Mouse (Mus musculus): Measurements from ENCODE around the gene Olfm1. TPM values are rescaled to one million over a fixed set of nuclear protein-coding genes. Genes with fewer than 3 reads are reported as not detected.

Olfm1 gene
- total RNA-seq, 2 experiments from 2014 or later = 3.6 to 4.4 TPM

GRCm38 (mm10) chr2:28225906-28226305 is 33.1 kb downstream of the Olfm1 start:
- ATAC-seq (replicated peaks; ENCODE audit: low FRiP score, low TSS enrichment, poor library complexity, severe bottlenecking) = no peak

GRCm38 (mm10) chr2:28226971-28227370 is 34.2 kb downstream of the Olfm1 start:
- no peak for ATAC-seq (replicated peaks; ENCODE audit: low FRiP score, low TSS enrichment, poor library complexity, severe bottlenecking)

- no peak for ATAC-seq (replicated peaks; ENCODE audit: low FRiP score, low TSS enrichment, poor library complexity, severe bottlenecking)
Observed at GRCm38 (mm10) chr2:28227589-28228191, 34.9 kb downstream of the Olfm1 start.

DNA sequence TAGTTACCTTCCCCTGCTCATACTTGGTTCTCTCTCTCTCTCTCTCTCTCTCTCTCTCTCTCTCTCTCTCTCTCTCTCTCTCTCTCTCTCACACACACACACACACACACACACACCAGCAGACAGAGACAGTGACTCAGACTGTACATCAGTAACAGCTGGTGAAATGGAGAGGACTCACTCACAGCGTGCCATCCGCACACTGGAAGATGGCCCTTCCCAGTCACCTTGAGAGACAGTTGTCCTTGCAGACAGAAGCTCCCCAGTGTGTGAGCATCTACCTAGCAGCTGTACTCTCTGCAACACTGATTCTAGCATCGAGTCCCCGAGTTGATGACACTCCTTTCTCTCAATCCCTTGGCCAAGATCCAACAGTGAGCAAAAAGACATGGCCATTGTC is 35.6 kb downstream of the Olfm1 start:
- ATAC-seq (replicated peaks; ENCODE audit: low FRiP score, low TSS enrichment, poor library complexity, severe bottlenecking) = no peak

- no peak for ATAC-seq (replicated peaks; ENCODE audit: low FRiP score, low TSS enrichment, poor library complexity, severe bottlenecking)
Observed at GRCm38 (mm10) chr2:28235129-28235528, 42.3 kb downstream of the Olfm1 start.

DNA sequence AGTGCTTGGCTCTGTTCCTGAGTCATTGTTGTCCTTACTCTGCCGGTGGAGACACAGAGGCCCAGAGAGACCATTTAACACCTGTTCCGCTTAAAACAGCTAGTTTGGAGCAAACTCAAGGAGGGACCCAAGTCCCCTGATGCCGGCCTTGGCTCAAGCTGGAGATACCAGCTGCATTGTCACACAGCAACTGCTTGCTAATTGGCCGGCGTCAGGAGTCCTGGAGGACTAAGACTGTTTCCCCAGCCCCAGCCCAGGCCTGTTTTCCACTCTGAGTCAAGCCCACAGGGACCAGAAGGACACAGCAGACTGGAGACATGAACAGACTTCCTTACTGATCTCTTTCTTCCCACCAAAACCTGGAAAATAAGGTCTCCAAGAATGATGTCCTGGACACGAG is 43.7 kb downstream of the Olfm1 start:
- ATAC-seq (replicated peaks; ENCODE audit: low FRiP score, low TSS enrichment, poor library complexity, severe bottlenecking) = no peak

GRCm38 (mm10) chr2:28239616-28240015 is 46.8 kb downstream of the Olfm1 start:
- ATAC-seq (replicated peaks; ENCODE audit: low FRiP score, low TSS enrichment, poor library complexity, severe bottlenecking) = no peak

- ATAC-seq (replicated peaks; ENCODE audit: low FRiP score, low TSS enrichment, poor library complexity, severe bottlenecking) = no peak
Observed at GRCm38 (mm10) chr2:28240920-28241319, 48.1 kb downstream of the Olfm1 start.

GRCm38 (mm10) chr2:28241520-28242221 is 48.9 kb downstream of the Olfm1 start:
- ATAC-seq (replicated peaks; ENCODE audit: low FRiP score, low TSS enrichment, poor library complexity, severe bottlenecking) = no peak

DNA sequence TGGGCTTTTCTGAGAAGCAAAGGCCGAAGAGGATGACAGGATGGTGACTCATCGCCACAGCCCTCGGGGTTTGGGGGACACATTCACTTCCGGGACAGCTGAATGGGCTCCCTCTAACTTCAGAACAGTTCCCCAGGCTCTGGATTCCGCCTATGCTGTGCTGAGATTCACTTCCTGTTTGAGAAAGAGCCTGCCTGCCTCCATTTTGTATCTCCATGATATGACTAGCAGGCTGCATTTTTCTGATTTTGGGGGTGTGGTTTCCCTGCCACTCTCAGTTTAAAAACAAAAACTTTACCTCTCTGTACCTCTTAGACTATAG is 49.4 kb downstream of the Olfm1 start:
- no peak for ATAC-seq (replicated peaks; ENCODE audit: low FRiP score, low TSS enrichment, poor library complexity, severe bottlenecking)

- ATAC-seq (replicated peaks; ENCODE audit: low FRiP score, low TSS enrichment, poor library complexity, severe bottlenecking) = no peak
Observed at GRCm38 (mm10) chr2:28244667-28245395, 52.0 kb downstream of the Olfm1 start.

DNA sequence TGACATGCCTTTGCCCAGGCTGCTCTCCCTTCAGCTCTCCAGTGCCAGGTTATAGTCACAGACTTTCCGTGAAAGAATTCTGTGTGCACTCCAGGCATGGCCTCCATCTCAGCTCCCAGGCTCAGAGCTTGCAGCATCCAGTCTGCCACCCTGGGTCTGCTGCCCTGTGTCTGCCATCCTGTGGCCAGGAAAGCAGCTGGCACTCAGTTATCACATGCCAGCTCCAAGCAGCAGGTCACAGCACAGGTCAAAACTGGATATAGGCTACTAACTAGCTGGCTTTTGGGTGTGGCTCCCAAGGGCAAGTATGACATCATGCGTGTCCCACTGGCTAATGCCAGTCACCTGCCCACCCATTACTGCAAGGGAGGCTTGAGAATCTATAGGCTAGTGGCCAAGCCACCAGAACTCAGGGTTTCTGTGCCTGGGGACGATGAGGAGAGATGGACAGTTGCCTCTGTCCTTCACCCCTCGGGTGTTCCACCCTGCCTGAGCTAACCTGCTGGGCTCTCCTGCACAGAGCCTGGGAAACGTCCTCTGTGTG is 53.4 kb downstream of the Olfm1 start:
- ATAC-seq (replicated peaks; ENCODE audit: low FRiP score, low TSS enrichment, poor library complexity, severe bottlenecking) = no peak

GRCm38 (mm10) chr2:28247098-28247497 is 54.3 kb downstream of the Olfm1 start:
- no peak for ATAC-seq (replicated peaks; ENCODE audit: low FRiP score, low TSS enrichment, poor library complexity, severe bottlenecking)

GRCm38 (mm10) chr2:28252554-28252953 is 59.8 kb downstream of the Olfm1 start:
- no peak for ATAC-seq (replicated peaks; ENCODE audit: low FRiP score, low TSS enrichment, poor library complexity, severe bottlenecking)

GRCm38 (mm10) chr2:28256029-28256428 is 63.2 kb downstream of the Olfm1 start:
- no peak for ATAC-seq (replicated peaks; ENCODE audit: low FRiP score, low TSS enrichment, poor library complexity, severe bottlenecking)

GRCm38 (mm10) chr2:28261438-28261837 is 68.6 kb downstream of the Olfm1 start:
- no peak for ATAC-seq (replicated peaks; ENCODE audit: low FRiP score, low TSS enrichment, poor library complexity, severe bottlenecking)

- ATAC-seq (replicated peaks; ENCODE audit: low FRiP score, low TSS enrichment, poor library complexity, severe bottlenecking) = no peak
Observed at GRCm38 (mm10) chr2:28267776-28268275, 75.0 kb downstream of the Olfm1 start.

DNA sequence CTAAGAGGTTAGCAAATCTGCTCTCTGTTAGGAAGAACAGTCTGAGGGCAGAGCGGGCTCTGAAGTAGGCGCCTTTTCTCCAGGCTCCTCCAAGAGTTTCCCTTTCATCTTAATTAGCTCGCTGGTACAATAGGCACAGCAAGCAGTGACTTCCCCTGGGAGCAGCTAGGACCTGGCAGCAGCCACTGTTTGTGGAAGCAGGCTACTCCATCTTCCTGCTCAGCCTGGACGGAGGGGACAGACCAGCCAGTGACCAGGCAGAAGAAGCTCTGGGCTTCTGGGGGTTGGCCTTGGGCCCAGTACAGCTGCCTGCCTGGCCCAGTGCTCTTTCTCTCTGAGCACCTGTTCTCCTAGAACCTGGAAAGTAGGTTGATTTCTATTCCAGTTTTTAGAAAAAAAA is 77.8 kb downstream of the Olfm1 start:
- ATAC-seq (replicated peaks; ENCODE audit: low FRiP score, low TSS enrichment, poor library complexity, severe bottlenecking) = no peak

DNA sequence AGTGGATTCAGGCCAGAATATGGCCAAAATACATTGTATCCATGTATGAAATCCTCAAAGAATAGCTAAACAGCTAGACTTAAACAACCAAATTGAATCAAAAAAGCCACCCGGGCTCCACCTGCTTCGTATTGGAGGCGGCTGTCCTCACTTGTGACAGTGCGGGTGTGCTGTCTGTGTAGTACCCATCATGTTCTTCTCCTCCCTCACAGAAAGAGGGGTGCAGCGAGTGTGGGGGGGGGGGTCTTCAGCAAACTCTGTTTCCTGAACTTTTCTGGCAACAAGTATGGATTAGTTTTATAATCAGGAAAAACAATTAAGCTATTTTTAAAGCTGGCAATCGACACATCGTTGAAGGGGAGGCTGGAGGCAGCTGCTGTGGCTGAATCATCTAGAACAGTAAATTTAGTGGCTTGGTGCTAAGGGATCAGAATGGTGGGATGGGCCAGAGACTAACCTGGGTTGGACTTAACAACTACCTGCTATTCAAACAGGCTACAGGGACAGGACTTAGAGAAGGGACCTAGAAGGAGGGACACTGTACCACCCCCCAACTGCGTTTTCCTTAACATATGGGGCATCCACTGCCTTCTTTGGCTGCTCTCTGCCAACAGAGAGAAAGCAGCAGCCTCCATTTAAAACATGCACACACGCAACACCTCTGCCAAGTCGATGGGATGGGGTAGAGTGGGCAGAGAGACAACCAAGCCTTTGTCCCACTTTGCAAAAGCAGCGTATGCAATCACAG is 79.6 kb downstream of the Olfm1 start:
- no peak for ATAC-seq (replicated peaks; ENCODE audit: low FRiP score, low TSS enrichment, poor library complexity, severe bottlenecking)

DNA sequence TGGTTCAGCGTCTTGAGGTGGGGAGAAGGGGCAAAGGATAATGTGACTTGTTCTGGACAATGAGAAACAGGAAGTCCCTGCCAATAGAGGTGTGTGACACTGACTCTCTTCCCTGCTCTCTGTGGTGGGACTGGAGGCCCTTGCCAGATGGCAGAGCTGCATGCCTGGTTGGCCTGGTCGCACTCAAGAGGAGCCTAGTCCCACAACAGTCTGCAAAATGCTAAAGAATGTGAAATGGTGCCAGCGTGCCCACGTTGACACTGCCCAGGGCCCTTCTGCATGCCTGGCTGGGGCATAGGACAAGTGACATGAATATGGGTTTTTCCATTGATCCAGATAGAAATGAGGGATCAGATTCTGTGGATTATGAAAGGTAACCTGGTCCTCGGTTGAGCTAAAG is 81.2 kb downstream of the Olfm1 start:
- no peak for ATAC-seq (replicated peaks; ENCODE audit: low FRiP score, low TSS enrichment, poor library complexity, severe bottlenecking)
